Mouse (Mus musculus) cerebellum, adult 2 months (tissue): ENCODE data around the gene Cdk6.

ENCODE experiments used
- CTCF ChIP-seq: fragments of 200-500 bp; IDR thresholded peaks from 2 replicates; pipeline ENCODE4 v1.5.1; 2011; ENCODE audit warnings: low read depth, mild to moderate bottlenecking, control low read depth, low read length, moderate library complexity, borderline replicate concordance; ENCODE audit not compliant: insufficient read depth
- POLR2A ChIP-seq: fragments of 200-500 bp; IDR thresholded peaks from 2 replicates; pipeline ENCODE4 v1.6.1; 2011; ENCODE audit warnings: low read length, control low read depth, borderline replicate concordance; ENCODE audit not compliant: insufficient read depth

- TF ChIP-seq POLR2A (no peak), CTCF (no peak)
Measured at GRCm38 (mm10) chr5:3352314-3352713, 11.0 kb downstream of the Cdk6 start.
